Mouse (Mus musculus): ENCODE results near the gene Pcbp4. TPM values are rescaled to one million over a fixed set of nuclear protein-coding genes. Genes with fewer than 3 reads are reported as not detected.

The Pcbp4 gene
- polyA plus RNA-seq, 1 experiment from 2014 or later: 117 TPM

- H3K4me3 ChIP-seq (replicated peaks): no peak overlapping the region
- H3K27ac ChIP-seq (replicated peaks): no peak overlapping the region
- WGBS: 82% methylated on average over 21 of the region's 21 CpGs
- peaks cover 27% of the 10 kb centered on the region for H3K36me3 ChIP-seq
- peaks cover 5% of the 10 kb centered on the region; the same call in 1 of the 2 replicates for H3K27me3 ChIP-seq
- no peak overlapping the region for H3K9ac ChIP-seq
- no peak overlapping the region for H3K4me2 ChIP-seq (replicated peaks)
- no peaks in the 10 kb centered on the region for H3K9me3 ChIP-seq (replicated peaks)
- no peak for ATAC-seq (ENCODE audit: insufficient number of reproducible peaks, low FRiP score, low TSS enrichment, low read depth)
- H3K4me1 ChIP-seq: peaks cover 21% of the 10 kb centered on the region
Measured at GRCm38 (mm10) chr9:106463122-106464063, 10.3 kb downstream of the Pcbp4 start.

GRCm38 (mm10) chr9:106464751-106465541, 11.9 kb downstream of the Pcbp4 start:
- peak overlapping the region; percentile 98 for H3K4me2 ChIP-seq (replicated peaks)
- H3K9ac ChIP-seq: peak overlapping the region; percentile 61
- no peaks in the 10 kb centered on the region for H3K9me3 ChIP-seq (replicated peaks)
- H3K36me3 ChIP-seq: peaks cover 27% of the 10 kb centered on the region
- H3K27me3 ChIP-seq: peaks cover 5% of the 10 kb centered on the region; the same call in 1 of the 2 replicates
- H3K4me3 ChIP-seq (replicated peaks): peak overlapping the region; percentile 61
- peak; percentile 73 for ATAC-seq (ENCODE audit: insufficient number of reproducible peaks, low FRiP score, low TSS enrichment, low read depth)
- 2% methylated on average over 95 of the region's 99 CpGs for WGBS
- peaks cover 25% of the 10 kb centered on the region for H3K4me1 ChIP-seq
- H3K27ac ChIP-seq (replicated peaks): peak overlapping the region; percentile 39; the same call in 1 of the 2 replicates

GRCm38 (mm10) chr9:106465571-106466200, 12.6 kb downstream of the Pcbp4 start, which contains the start of gene Gpr62:
TSS of gene Gpr62 (minus strand) at chr9:106465938.
- H3K4me2 ChIP-seq (replicated peaks): peak within 1 kb of the TSS; percentile 98
- H3K9ac ChIP-seq: peak within 1 kb of the TSS; percentile 61
- H3K36me3 ChIP-seq: peaks cover 26% of the 10 kb centered on the region
- H3K27me3 ChIP-seq: peaks cover 5% of the 10 kb centered on the region; the same call in 1 of the 2 replicates
- H3K9me3 ChIP-seq (replicated peaks): no peaks in the 10 kb centered on the region
- peak within 1 kb of the TSS; percentile 39; the same call in 1 of the 2 replicates for H3K27ac ChIP-seq (replicated peaks)
- peaks cover 27% of the 10 kb centered on the region for H3K4me1 ChIP-seq
- ATAC-seq (ENCODE audit: insufficient number of reproducible peaks, low FRiP score, low TSS enrichment, low read depth): peak; percentile 31; the same call in 1 of the 2 replicates
- peak within 1 kb of the TSS; percentile 61 for H3K4me3 ChIP-seq (replicated peaks)
- WGBS: 29% methylated on average over 26 of the region's 26 CpGs

GRCm38 (mm10) chr9:106466721-106467120, 13.6 kb downstream of the Pcbp4 start:
- WGBS: 91% methylated on average over 6 of the region's 6 CpGs

GRCm38 (mm10) chr9:106467746-106468145, 14.7 kb downstream of the Pcbp4 start:
- no peak for ATAC-seq (ENCODE audit: insufficient number of reproducible peaks, low FRiP score, low TSS enrichment, low read depth)
- peaks cover 5% of the 10 kb centered on the region; the same call in 1 of the 2 replicates for H3K27me3 ChIP-seq

More at GRCm38 (mm10) chr9:106466721-106467120, 13.6 kb downstream of the Pcbp4 start:
- Histone ChIP-seq H3K9ac (no peak overlapping the region), H3K27me3 (peaks cover 5% of the 10 kb centered on the region; the same call in 1 of the 2 replicates), H3K9me3 (replicated peaks) (no peaks in the 10 kb centered on the region), H3K4me2 (replicated peaks) (no peak overlapping the region), H3K36me3 (peaks cover 18% of the 10 kb centered on the region), H3K4me3 (replicated peaks) (no peak overlapping the region), H3K27ac (replicated peaks) (no peak overlapping the region), H3K4me1 (peaks cover 32% of the 10 kb centered on the region)
- no peak for ATAC-seq (ENCODE audit: insufficient number of reproducible peaks, low FRiP score, low TSS enrichment, low read depth)

GRCm38 (mm10) chr9:106469317-106469716, 16.2 kb downstream of the Pcbp4 start:
- no peak for ATAC-seq (ENCODE audit: insufficient number of reproducible peaks, low FRiP score, low TSS enrichment, low read depth)
- Histone ChIP-seq H3K27ac (replicated peaks) (no peak overlapping the region), H3K4me2 (replicated peaks) (no peak overlapping the region), H3K27me3 (no peaks in the 10 kb centered on the region; the same call in 1 of the 2 replicates), H3K9me3 (replicated peaks) (no peaks in the 10 kb centered on the region), H3K9ac (no peak overlapping the region), H3K36me3 (no peaks in the 10 kb centered on the region), H3K4me1 (peaks cover 49% of the 10 kb centered on the region), H3K4me3 (replicated peaks) (no peak overlapping the region)
- 57% methylated on average over 6 of the region's 6 CpGs for WGBS

More at GRCm38 (mm10) chr9:106467746-106468145, 14.7 kb downstream of the Pcbp4 start:
- no peak overlapping the region for H3K4me2 ChIP-seq (replicated peaks)
- H3K4me3 ChIP-seq (replicated peaks): no peak overlapping the region
- 83% methylated on average over 7 of the region's 7 CpGs for WGBS
- no peak overlapping the region for H3K27ac ChIP-seq (replicated peaks)
- H3K36me3 ChIP-seq: peaks cover 10% of the 10 kb centered on the region
- H3K4me1 ChIP-seq: peaks cover 41% of the 10 kb centered on the region
- H3K9ac ChIP-seq: no peak overlapping the region
- no peaks in the 10 kb centered on the region for H3K9me3 ChIP-seq (replicated peaks)

- peaks cover 49% of the 10 kb centered on the region for H3K4me1 ChIP-seq
- no peak overlapping the region for H3K27ac ChIP-seq (replicated peaks)
- H3K4me2 ChIP-seq (replicated peaks): no peak overlapping the region
- WGBS: 57% methylated on average over 9 of the region's 9 CpGs
- no peak for ATAC-seq (ENCODE audit: insufficient number of reproducible peaks, low FRiP score, low TSS enrichment, low read depth)
- no peaks in the 10 kb centered on the region for H3K9me3 ChIP-seq (replicated peaks)
- no peaks in the 10 kb centered on the region; the same call in 1 of the 2 replicates for H3K27me3 ChIP-seq
- H3K36me3 ChIP-seq: no peaks in the 10 kb centered on the region
- H3K4me3 ChIP-seq (replicated peaks): no peak overlapping the region
- H3K9ac ChIP-seq: no peak overlapping the region
Measured at GRCm38 (mm10) chr9:106469776-106470175, 16.7 kb downstream of the Pcbp4 start.

- no peak overlapping the region for H3K4me3 ChIP-seq (replicated peaks)
- H3K36me3 ChIP-seq: no peaks in the 10 kb centered on the region
- 0 out of 2 replicates have a peak overlapping the region, but pooled peaks have one; percentile 48 for H3K27ac ChIP-seq (replicated peaks)
- H3K9me3 ChIP-seq (replicated peaks): no peaks in the 10 kb centered on the region
- H3K4me1 ChIP-seq: peaks cover 49% of the 10 kb centered on the region
- H3K9ac ChIP-seq: no peak overlapping the region
- no peak for ATAC-seq (ENCODE audit: insufficient number of reproducible peaks, low FRiP score, low TSS enrichment, low read depth)
- H3K27me3 ChIP-seq: no peaks in the 10 kb centered on the region
- peak overlapping the region; percentile 36 for H3K4me2 ChIP-seq (replicated peaks)
- WGBS: 62% methylated on average over 14 of the region's 14 CpGs
Measured at GRCm38 (mm10) chr9:106470991-106471750, 18.1 kb downstream of the Pcbp4 start.

- Histone ChIP-seq H3K9me3 (replicated peaks) (no peaks in the 10 kb centered on the region), H3K27ac (replicated peaks) (0 out of 2 replicates have a peak overlapping the region, but pooled peaks have one; percentile 48), H3K4me1 (peaks cover 54% of the 10 kb centered on the region), H3K4me2 (replicated peaks) (peak overlapping the region; percentile 36), H3K9ac (no peak overlapping the region), H3K4me3 (replicated peaks) (no peak overlapping the region), H3K36me3 (no peaks in the 10 kb centered on the region), H3K27me3 (no peaks in the 10 kb centered on the region)
- no peak for ATAC-seq (ENCODE audit: insufficient number of reproducible peaks, low FRiP score, low TSS enrichment, low read depth)
- WGBS: 19% methylated on average over 5 of the region's 5 CpGs
Measured at GRCm38 (mm10) chr9:106471892-106472291, 18.8 kb downstream of the Pcbp4 start.

- Histone ChIP-seq H3K9ac (no peak overlapping the region), H3K27me3 (no peaks in the 10 kb centered on the region), H3K4me2 (replicated peaks) (no peak overlapping the region), H3K4me1 (peaks cover 54% of the 10 kb centered on the region), H3K27ac (replicated peaks) (peak overlapping the region; percentile 18; the same call in 1 of the 2 replicates), H3K9me3 (replicated peaks) (no peaks in the 10 kb centered on the region), H3K36me3 (no peaks in the 10 kb centered on the region), H3K4me3 (replicated peaks) (no peak overlapping the region)
- ATAC-seq (ENCODE audit: insufficient number of reproducible peaks, low FRiP score, low TSS enrichment, low read depth): no peak
- 63% methylated on average over 4 of the region's 4 CpGs for WGBS
Measured at GRCm38 (mm10) chr9:106472321-106472720, 19.2 kb downstream of the Pcbp4 start.
